Mouse (Mus musculus): ENCODE data around the gene Vmn1r130. TPM values are rescaled to one million over a fixed set of nuclear protein-coding genes. Genes with fewer than 3 reads are reported as not detected.

The Vmn1r130 gene
- polyA plus RNA-seq (2015; fragmentation: Nextera tagmentation; extraction: Ambion mirVana), result not detected in 2 replicates

GRCm38 (mm10) chr7:21511480-21511879, at the start of gene Vmn1r130:
TSS of gene Vmn1r130 (plus strand) at chr7:21511780.

DNA sequence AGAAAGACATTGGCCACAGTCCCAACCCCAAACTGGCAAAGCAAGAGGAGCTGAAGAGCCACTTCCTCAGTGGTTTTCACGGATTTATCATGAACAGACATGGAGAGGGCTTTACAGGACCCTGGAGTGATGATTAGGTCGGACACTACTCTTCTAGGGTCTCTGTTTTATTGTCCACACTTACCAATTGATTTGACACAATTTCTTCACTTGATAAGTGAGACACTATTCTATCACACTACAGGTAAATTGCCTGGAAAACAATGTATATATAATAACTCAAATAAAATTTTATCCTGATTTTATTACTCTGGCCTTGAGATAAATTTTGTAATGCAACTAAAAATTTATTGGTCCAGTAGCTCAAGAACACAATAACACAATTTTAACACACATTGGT, 34.4 kb downstream of the Vmn1r130 start, which contains the start of gene Vmn1r131:
Gene Vmn1r131 (minus strand): TSS at position 101 of the 400 bp plus-strand sequence.

Other genes starting within 250 kb of the Vmn1r130 start
- gene Vmn1r125, start 239.6 kb upstream of the Vmn1r130 start, polyA plus RNA-seq (2015; fragmentation: Nextera tagmentation; extraction: Ambion mirVana), result not detected in 2 replicates
- not detected in 2 replicates for gene Vmn1r126, start 210.3 kb upstream of the Vmn1r130 start, polyA plus RNA-seq (2015; fragmentation: Nextera tagmentation; extraction: Ambion mirVana)
- not detected in 2 replicates for gene Vmn1r127, start 191.9 kb upstream of the Vmn1r130 start, polyA plus RNA-seq (2015; fragmentation: Nextera tagmentation; extraction: Ambion mirVana)
- not detected in 2 replicates for gene Vmn1r128, start 162.4 kb upstream of the Vmn1r130 start, polyA plus RNA-seq (2015; fragmentation: Nextera tagmentation; extraction: Ambion mirVana)
- gene Vmn1r129, start 150.5 kb upstream of the Vmn1r130 start, polyA plus RNA-seq (2015; fragmentation: Nextera tagmentation; extraction: Ambion mirVana), result not detected in 2 replicates
- gene Gm6882, start 79.0 kb upstream of the Vmn1r130 start, polyA plus RNA-seq (2015; fragmentation: Nextera tagmentation; extraction: Ambion mirVana), result not detected in 2 replicates
- not detected in 2 replicates for gene Vmn1r131, start 34.3 kb downstream of the Vmn1r130 start, polyA plus RNA-seq (2015; fragmentation: Nextera tagmentation; extraction: Ambion mirVana)
- not detected in 2 replicates for gene Vmn1r132, start 102.3 kb downstream of the Vmn1r130 start, polyA plus RNA-seq (2015; fragmentation: Nextera tagmentation; extraction: Ambion mirVana)
- gene Gm4175, start 249.7 kb downstream of the Vmn1r130 start, polyA plus RNA-seq (2015; fragmentation: Nextera tagmentation; extraction: Ambion mirVana), result not detected in 2 replicates